Mouse (Mus musculus) embryonic stem cell, embryonic (primary cell): ENCODE measurements at regions not wholly inside any gene's neighbourhood (a gene's known extent, or its start where the extent isn't known, plus 50 kb on each side); places are given as distances from the start of the nearest gene placed in this dataset.

Experiments used
- CTCF ChIA-PET, 4 experiments: fragments of 300-600 bp in 2 of 4; fragments of 350-600 bp in 2 of 4; sonication (Branson Sonifier 250); formaldehyde crosslinking; loops; one replicate each; lab custom pipeline; 2022; ENCODE audit warnings: inconsistent platforms in 2 of 4; lab: Charles Lee
- POLR2A ChIA-PET, 4 experiments: fragments of 300-600 bp in 2 of 4; fragments of 350-600 bp in 2 of 4; sonication (Branson Sonifier 250); formaldehyde crosslinking; loops; one replicate each; lab custom pipeline; 2022; ENCODE audit warnings: antibody characterized with exemption in 4 of 4, inconsistent platforms in 1 of 4; lab: Charles Lee

DNA sequence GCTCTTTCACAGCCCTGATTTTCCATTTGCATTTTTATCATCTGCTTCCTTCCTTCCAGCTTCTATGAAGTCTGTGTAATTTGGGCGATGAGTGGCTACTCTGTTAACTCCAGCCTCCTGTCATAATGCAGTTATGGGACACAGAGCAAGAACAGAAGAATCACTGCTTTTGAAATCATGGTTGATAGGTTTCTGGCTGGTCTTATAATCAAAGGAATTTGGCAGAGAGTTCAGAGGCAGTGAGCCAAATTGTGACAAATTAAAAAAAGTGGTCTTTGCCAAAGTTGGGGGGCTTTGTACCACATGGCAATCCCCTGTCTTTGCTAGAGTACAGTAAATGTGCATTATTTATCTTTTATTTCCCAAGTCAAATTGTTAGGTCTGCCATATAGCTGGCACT is 1292.6 kb downstream of the Rapgef2 start:
- ChIA-PET POLR2A (no interaction called here), CTCF (no interaction called here)

DNA sequence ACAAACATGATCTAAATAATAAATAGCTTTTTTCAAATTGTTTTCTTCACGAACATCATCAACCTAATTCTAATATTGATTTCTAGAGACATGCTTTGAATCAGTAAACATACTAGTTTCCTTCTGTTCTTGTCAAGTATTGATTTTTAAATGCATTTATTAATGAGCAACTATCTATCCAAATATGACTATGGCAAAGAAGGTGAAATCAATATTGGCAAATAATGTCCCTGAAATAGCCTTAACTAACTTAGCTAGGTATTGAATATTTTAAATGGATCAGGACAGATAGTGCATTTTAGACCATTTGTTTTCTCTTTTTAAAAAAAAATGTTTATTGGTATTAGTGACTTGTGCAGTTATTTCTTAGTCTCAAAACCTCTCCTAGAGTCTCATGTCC is 1341.5 kb downstream of the Rapgef2 start:
- POLR2A ChIA-PET: no interaction called here
- CTCF ChIA-PET: no interaction called here

DNA sequence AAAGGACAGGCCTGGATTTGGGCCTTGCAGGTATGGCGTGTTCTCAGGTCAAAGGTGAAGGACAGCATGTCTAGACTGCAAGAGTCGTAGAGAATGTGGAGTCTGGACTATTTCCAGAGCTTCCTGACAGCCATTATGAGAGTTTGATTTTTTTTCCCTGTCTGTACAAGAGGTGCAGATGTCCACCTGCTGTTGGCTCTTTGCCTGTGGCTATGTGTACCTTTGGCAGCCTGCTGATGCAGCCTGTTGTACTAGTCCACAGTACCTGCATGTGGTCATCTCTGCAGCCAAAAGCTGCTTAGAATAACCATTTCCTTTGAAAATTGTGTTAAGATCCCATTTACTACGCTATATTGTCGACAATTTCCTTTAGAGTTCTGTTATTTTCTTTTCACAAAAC is 1389.1 kb downstream of the Rapgef2 start:
- CTCF ChIA-PET: no interaction called here
- POLR2A ChIA-PET: no interaction called here

DNA sequence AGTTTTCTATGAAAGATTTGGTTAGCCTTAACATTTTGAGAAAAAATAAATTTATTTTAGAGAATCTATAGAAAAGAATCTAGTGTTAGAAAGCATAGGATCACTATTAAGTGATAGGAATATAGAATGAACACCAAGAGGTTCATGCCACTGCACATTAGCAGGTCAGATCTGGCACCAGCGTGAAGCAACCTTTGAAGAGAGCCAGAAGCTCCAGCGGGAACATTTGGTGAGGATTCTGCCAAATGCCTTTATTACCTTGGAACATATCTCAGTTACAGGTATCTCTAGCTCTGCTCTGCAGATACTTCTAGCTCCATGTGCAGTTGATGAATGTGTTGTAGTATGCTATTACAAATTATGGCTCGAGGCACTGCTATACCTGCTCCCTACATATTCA is 1398.7 kb downstream of the Rapgef2 start:
- POLR2A ChIA-PET: no interaction called here
- CTCF ChIA-PET: no interaction called here

DNA sequence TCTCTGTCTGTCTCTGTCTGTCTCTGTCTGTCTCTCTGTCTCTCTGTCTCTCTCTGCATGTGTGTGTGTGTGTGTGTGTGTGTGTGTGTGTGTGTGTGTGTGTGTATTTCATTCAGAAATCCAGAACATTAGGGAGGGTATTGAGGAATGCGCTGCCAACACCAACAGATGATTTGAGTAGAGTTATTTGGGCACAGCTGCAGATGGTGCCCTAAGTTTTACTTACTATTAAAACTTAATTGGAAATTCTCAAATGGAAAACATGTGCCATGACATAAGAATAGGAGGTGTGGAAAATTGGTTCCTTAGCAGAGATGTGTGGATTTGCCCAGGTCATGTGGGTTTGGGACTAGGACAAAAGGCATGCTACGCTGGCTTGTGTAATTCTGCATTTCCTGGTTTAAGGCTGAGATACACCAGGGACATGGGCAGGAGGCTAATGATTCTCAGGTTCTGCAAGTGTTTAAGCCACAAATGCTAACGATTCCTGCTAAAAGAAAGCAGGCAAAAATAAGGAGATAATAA is 1437.5 kb downstream of the Rapgef2 start:
- ChIA-PET POLR2A (no interaction called here), CTCF (no interaction called here)

DNA sequence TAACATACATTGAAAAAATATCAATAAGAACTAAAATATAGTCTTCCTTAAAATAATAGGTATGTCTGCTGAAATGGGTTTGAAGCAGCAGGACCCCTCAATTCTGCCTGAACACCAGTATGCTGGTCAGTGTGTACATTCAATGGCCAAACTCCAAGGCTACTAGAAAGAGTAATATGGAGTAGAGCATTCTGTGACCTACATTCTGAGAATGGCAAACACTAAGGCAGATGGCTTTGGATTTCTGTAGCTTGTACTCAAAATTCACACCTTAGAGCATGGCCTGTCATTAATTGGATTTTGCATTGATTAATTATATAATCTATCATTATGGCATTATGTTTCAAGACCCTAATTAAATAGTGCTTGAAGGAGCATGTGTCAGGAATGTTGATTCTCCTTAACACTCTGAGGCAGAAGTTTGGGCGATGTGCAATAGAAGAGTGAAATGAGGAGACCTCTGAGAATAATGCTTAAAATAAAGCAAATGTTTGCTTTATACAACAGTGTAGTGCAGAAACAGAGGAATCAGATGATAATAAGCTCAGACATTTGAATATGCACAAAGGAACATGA is 1454.0 kb downstream of the Rapgef2 start:
- POLR2A ChIA-PET: no interaction called here

DNA sequence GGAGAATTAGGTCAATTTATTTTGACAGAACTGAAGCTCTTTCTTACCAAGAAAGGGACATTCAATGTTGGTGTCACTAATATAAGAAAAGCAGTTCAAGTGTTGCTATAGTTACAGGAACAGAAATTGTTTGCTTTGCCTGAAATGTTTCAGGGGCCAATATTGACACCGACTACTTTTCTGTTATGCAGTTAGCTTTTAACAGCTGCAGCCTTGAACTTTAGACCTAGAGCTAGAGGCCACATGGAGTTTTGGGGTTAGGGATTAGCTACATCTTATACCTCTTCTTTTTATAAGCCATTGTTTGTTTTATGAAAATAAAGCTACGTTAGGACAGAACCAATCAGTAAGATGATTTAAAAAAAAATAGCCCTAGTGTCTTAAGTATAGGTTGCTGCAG is 1454.6 kb downstream of the Rapgef2 start:
- POLR2A ChIA-PET: no interaction called here
- CTCF ChIA-PET: interaction anchor here in 1 of 4 experiments (0.5 kb wide), 1 partner anchor 1982 kb away, joined by 4 read pairs; no protein-coding TSS in a partner anchor

More for the DNA sequence above, 1454.0 kb downstream of the Rapgef2 start:
- CTCF ChIA-PET: no interaction called here

DNA sequence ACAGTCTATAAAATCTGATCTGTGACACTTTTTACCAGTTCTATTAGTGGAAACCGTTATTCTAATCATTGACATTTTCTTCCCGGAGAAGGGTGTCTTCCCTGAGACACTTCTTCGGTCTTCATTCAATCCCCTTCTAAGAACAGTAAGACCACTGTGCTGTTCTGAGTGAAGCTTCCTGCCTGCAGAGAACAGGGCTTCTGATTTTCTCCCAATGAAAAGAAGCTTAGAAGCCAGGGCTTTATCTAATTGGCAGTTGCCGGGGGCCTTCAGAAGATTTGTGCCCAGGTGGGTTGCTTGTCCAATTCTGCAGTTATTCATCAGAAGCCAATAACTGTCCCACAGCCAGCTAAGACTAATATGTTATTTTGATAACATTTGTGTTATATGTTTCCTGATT is 1455.1 kb downstream of the Rapgef2 start:
- ChIA-PET POLR2A (no interaction called here), CTCF (interaction anchor here in 1 of 4 experiments (0.5 kb wide), 1 partner anchor 1982 kb away, joined by 4 read pairs; no protein-coding TSS in a partner anchor)

DNA sequence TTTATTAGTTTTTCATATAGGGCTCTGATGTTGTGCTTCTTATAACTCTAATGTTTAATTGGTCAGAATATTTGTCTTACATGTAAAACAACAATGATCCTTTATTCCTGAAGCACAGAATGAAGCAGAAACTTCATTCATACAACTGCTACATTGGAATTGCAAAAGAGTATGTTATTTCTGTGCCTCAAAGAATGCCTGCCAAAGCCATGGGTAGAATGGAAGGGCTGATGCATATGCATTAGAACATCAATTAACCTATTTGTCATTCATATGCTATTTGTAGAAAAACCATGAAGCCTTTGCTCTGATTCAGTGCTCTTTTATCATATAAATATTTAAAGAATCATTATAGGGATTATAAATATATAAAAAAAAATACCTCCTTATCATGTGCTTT is 1456.1 kb downstream of the Rapgef2 start:
- ChIA-PET CTCF (no interaction called here), POLR2A (no interaction called here)

DNA sequence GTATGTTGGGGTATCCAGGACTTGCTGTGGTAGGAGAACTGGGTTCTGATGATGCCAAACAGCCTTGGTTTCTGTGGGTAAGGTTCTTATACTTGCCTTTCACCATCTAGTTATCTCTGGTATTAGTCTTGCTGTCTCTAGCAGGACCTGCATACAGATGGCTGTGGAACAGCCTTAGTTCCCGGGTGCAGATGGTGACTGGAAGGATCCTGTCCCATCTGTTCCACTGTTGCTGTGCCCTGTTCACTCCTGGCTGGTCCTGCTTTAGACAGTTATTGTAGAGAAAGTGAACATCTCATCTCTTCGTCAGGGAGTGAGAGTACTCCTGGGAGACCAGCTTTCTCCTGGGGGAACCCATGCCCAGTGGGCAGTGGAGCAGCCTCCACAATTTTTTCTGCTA is 1485.5 kb downstream of the Rapgef2 start:
- ChIA-PET POLR2A (no interaction called here), CTCF (no interaction called here)

DNA sequence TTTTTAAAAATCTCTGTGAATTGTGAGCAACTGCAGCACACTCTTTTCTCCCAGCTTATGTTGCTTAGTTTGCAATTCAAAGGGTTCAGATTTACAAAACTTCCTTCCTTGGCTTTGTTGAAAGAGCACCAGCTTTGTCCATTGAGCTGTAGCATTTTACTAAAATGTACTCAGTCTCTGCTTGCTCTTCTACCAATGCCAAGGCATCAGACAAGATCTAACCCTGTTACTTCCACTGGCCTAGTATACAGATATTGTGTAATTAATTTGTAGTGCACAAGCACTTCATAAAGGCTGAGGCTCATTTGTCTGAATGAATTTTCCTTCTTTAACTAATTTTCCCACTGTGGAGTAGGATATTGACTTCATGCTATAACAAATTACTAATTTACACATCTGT is 1504.5 kb downstream of the Rapgef2 start:
- POLR2A ChIA-PET: no interaction called here
- CTCF ChIA-PET: no interaction called here

DNA sequence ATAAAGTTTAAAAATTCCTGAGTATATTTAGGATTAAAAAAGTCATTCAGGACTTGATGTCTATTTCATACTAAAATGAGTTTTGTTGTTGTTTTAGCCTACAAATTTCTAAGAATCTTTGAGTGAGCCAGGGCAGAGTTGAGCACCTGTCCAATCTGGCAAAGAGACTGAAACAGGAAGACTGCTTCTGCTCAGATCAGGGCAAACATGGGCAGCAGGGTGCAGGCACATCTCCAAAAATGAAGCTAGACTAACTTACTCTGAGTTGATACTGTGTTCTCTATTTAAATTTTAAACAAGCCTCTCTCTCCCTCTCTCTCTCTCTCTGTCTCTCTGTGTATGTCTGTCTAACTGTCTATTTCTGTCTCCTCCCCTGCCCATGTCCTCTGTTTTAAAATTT is 1505.0 kb downstream of the Rapgef2 start:
- ChIA-PET CTCF (no interaction called here), POLR2A (no interaction called here)

DNA sequence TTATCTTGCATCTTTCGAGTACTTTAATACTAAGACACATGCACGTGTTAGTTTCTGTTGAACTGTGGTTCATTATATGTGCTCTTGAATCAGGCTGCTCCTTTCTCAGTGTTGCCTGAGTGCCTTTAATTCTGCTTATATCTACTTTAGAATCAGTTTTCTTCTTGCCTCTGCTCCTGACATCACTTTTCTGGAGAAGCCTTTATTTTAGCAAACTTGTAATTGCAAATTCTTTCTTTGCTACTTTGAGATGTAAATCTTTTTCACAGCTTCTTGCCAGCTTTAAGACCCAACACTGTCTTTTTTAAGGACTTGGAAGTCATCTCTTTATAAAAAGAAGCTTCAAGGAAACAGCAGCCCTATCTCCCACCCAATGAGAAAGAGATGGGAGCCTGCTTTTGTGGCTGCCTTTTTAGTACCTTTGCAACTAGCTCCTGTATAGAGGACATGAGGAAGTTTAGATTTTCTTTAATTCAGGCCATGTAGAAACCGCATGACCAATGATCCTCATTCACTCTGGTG is 1527.4 kb downstream of the Rapgef2 start:
- ChIA-PET CTCF (no interaction called here), POLR2A (no interaction called here)

DNA sequence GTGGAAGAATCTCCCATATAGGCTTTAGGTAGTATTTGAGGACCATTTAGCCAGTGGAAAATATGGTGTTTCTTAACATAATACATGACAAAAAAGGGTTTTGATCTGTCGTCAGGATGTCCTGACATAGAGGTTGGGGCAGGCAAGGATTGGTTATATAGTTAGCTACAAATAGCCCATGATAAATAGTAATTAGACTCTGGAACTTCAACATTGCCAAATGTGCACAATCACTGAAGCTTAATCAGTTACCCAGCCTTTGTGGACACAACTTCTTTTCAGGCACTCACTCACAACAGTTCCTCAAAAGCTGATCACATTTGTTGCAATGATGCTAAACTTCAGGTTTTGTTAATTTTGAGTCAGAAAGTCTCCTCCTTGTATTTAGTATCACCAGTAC is 1528.0 kb downstream of the Rapgef2 start:
- ChIA-PET CTCF (no interaction called here), POLR2A (no interaction called here)

DNA sequence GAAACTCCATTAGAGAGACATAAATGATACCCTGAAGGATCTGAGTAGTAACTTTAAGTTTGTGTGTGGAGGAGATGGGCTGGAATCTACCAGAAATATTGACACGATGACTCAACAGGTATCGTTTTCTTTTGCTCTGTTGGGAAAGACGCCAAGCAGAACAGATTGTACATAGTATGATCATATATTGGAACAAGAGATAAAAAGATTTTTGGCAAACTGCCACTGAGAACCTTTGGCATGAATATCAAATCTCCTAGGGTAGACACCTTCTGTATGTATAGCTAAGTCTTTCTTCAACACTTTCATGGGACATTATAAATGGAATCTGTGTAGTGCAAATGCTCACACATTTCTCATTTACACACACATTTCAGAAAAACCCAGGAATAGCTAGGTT is 1544.2 kb downstream of the Rapgef2 start:
- ChIA-PET CTCF (no interaction called here), POLR2A (no interaction called here)

DNA sequence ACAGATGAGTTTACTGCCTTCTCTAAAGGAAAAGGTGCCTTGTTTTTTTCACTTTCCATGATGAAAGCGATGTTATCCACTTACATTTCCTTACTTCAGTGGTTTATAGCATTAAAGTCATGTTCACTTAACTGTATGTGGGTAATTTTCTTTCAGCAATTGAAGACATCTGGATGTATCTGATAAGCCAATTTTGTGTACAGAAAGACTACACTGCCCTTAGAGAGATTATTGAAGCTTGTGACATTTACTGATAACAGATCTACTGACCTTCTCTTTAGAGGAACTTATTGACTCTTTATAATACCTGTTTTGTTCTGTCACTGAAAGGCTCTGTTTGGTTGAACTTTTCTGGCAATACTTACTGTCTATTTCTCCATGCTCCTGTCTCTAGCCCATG is 1568.5 kb downstream of the Rapgef2 start:
- ChIA-PET POLR2A (no interaction called here), CTCF (no interaction called here)

DNA sequence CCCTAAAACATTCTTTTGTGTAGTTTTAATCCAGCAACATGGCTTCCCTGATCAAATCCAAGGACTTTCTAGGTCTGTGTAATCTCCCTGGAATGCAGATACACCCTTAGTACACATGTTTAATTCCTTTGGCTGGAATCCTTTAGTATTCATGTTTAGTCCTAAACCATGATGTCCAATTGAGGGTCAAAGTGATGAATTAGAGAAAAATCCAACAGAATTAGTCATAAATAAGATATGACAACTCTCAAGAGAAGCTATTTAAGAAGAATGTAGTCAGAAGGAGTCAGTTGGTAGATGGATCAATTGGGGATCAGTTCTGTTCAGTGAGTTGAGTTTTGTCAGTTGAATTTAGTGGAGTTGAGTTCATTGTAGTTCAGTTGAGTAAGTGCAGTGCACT is 1590.7 kb downstream of the Rapgef2 start:
- CTCF ChIA-PET: no interaction called here
- POLR2A ChIA-PET: no interaction called here

DNA sequence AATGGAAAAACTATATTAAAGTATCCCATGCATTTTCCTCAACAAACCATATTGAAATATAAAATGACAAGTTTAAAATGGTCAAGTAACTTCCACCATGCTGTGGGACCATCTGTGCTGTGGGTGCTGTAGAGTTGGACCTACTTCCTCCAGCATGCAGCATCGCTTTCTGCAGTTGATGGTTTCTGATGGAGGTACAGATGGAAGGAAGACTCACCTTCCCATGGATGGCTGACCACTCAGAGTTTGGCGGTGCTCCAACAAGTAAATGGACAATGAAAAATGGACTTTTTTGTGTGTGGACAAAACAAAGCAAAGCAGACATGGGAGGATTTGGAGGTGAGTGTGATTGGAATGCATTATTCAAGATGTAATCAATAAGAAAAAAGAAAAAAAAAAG is 1592.3 kb downstream of the Fstl5 start:
- POLR2A ChIA-PET: no interaction called here
- CTCF ChIA-PET: no interaction called here

DNA sequence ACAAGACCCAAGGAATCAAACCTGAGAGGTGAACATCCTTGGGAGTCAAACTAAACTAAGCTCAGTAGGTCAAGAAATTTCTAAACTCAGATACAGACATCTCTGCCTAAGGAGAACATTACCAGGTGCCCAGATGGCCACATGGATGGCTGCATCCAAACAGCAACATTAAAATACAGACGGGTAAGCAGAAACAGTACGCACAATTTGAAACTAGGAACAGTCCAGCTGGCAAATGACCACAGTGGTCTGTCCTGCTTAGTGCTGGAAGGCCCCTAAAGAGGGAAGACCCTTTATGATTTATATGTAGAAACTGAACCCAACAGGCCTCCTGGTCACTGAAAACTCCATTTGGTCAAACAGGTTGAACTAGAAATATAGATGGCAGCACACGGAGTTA is 1579.8 kb downstream of the Fstl5 start:
- CTCF ChIA-PET: no interaction called here
- POLR2A ChIA-PET: no interaction called here
